Mouse (Mus musculus): ENCODE measurements around the gene Luc7l.

GRCm38 (mm10) chr17:26203321-26203811, 49.3 kb upstream of the Luc7l start:
- TF ChIP-seq GATA1 (IDR thresholded peaks at IDR 0.05; ENCODE audit: borderline replicate concordance, low read length) (no peak), CTCF (IDR thresholded peaks at IDR 0.05; ENCODE audit: low read depth, low read length) (no peak)

All from G1E (cell line).